Mouse (Mus musculus): ENCODE measurements around the gene Parvb.

GRCm38 (mm10) chr15:84321544-84322174, 89.8 kb downstream of the Parvb start:
- TF ChIP-seq EP300 (IDR thresholded peaks at IDR 0.05; ENCODE audit: low read length) (no peak), CTCF (conservative IDR thresholded peaks at IDR 0.05 in 1 of 2, IDR thresholded peaks at IDR 0.05 in 1 of 2; ENCODE audit: low read depth in 2 of 2, low read length in 2 of 2) (no peak), POLR2A (IDR thresholded peaks at IDR 0.05; ENCODE audit: low read depth, low read length) (no peak), BHLHE40 (IDR thresholded peaks at IDR 0.05; ENCODE audit: low read depth, low read length) (no peak), MAX (IDR thresholded peaks at IDR 0.05; ENCODE audit: low read length) (no peak), CHD1 (IDR thresholded peaks at IDR 0.05; ENCODE audit: low read depth, low read length) (no peak), NRF1 (IDR thresholded peaks at IDR 0.05; ENCODE audit: low read depth, low read length) (no peak), GABPA (IDR thresholded peaks at IDR 0.05; ENCODE audit: insufficient replicate concordance, low read depth, low read length) (no peak), SIN3A (IDR thresholded peaks at IDR 0.05; ENCODE audit: low read length) (no peak), HCFC1 (IDR thresholded peaks at IDR 0.05; ENCODE audit: low read depth, low read length) (no peak), POLR2AphosphoS2 (IDR thresholded peaks at IDR 0.05; ENCODE audit: low read depth, low read length) (no peak)

All from CH12.LX (cell line).